Mouse (Mus musculus) ES-Bruce4 (cell line): ENCODE data around the gene Ndufb4. TPM values are rescaled to one million over a fixed set of nuclear protein-coding genes. Genes with fewer than 3 reads are reported as not detected.

ENCODE experiments used
- H3K27ac ChIP-seq: 2 replicates; pipeline ENCODE4 v1.5.1; 2012; ENCODE audit warnings: low read length, inconsistent platforms; ENCODE audit not compliant: insufficient read depth
- H3K27me3 ChIP-seq: 2 replicates; pipeline ENCODE4 v1.6.1; 2012; ENCODE audit warnings: mild to moderate bottlenecking, low read length, inconsistent platforms; ENCODE audit not compliant: control insufficient read depth, poor library complexity, insufficient read depth, severe bottlenecking
- H3K36me3 ChIP-seq: 2 replicates; pipeline ENCODE4 v1.6.1; 2012; ENCODE audit warnings: inconsistent platforms, mild to moderate bottlenecking, low read length, moderate library complexity; ENCODE audit not compliant: control insufficient read depth, poor library complexity, insufficient read depth, severe bottlenecking
- H3K4me1 ChIP-seq: one replicate; pipeline ENCODE4 v1.8.1; 2011; ENCODE audit warnings: low read length; ENCODE audit not compliant: control insufficient read depth, insufficient read depth
- H3K4me3 ChIP-seq: 2 replicates; pipeline ENCODE4 v1.5.1; 2011; ENCODE audit warnings: low read depth, mild to moderate bottlenecking, low read length
- H3K9ac ChIP-seq: 2 replicates; pipeline ENCODE4 v1.6.1; 2012; ENCODE audit warnings: low read depth, mild to moderate bottlenecking, inconsistent platforms; ENCODE audit not compliant: poor library complexity, severe bottlenecking
- H3K9me3 ChIP-seq: replicated peaks from 2 replicates; pipeline ENCODE4 v1.6.1; 2012; ENCODE audit warnings: mild to moderate bottlenecking, low read length, inconsistent platforms; ENCODE audit not compliant: control insufficient read depth, poor library complexity, insufficient read depth, severe bottlenecking
- CTCF ChIP-seq: IDR thresholded peaks from one replicate; pipeline ENCODE4 v1.8.1; 2011; ENCODE audit warnings: low read depth, low read length
- EP300 ChIP-seq: IDR thresholded peaks from 2 replicates; pipeline ENCODE4 v1.6.1; 2011; ENCODE audit warnings: low read depth, low read length; ENCODE audit not compliant: insufficient read depth
- POLR2A ChIP-seq: IDR thresholded peaks from one replicate; pipeline ENCODE4 v1.8.1; 2011; ENCODE audit warnings: low read length; ENCODE audit not compliant: insufficient read depth
- polyA plus RNA-seq: library from polyadenylated mRNA; stranded (reverse); fragments of >200 nt; gene quantifications from 2 replicates; pipeline ENCODE4 v1.2.4, GENCODE M21; 2011; ENCODE audit warnings: low read depth; ENCODE audit not compliant: missing spikeins, insufficient read depth, insufficient read length

The Ndufb4 gene
- polyA plus RNA-seq, 1 experiment = 93.9 TPM

DNA sequence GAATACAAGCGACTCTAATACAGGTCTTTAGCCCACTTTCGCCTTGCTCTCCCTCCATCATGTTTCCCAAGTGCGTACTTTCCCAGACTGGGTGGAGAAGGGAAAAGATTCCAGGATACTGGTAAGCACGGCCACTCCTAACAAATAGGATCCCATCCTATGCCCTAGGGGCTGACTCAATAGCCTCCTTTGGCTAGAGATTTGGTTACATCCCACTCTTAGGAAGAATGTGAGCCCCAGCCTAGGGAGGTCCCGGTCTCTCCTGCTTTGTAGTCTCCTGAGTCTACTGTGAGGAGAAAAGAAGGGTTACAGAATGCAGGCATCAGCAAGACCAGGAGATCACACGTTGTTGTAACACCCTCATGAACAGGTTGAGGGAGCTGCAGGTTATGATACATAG, 36.2 kb upstream of the Ndufb4 start:
- Histone ChIP-seq H3K9ac (no peak overlapping the region), H3K4me3 (no peak overlapping the region), H3K4me1 (peaks cover 4% of the 10 kb centered on the region), H3K36me3 (no peaks in the 10 kb centered on the region), H3K9me3 (no peaks in the 10 kb centered on the region), H3K27me3 (no peaks in the 10 kb centered on the region), H3K27ac (no peak overlapping the region)
- no peak for TF ChIP-seq CTCF
- TF ChIP-seq EP300 = no peak
- no peak for TF ChIP-seq POLR2A

DNA sequence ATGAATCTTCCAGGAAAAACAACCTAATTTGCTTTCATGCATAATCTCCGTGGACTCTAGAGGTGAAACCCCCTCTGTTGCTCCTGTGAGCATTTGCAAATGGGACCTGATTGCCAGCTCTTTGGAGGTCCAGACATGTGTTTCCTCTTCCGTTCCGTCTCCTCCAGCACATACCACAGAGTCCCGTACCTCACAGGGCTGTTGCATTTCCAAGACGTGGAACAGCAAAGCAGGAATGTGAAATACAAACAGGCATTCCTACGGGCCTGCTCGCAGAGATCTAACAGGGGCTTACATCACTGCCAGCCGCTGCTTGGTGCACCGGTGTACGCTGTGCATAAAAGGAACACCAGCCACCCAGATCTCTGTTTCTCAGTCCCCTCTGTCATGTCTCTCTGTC, 35.7 kb upstream of the Ndufb4 start:
- no peak overlapping the region for H3K9ac ChIP-seq
- no peak for TF ChIP-seq CTCF
- no peak for TF ChIP-seq EP300
- no peak for TF ChIP-seq POLR2A
- no peak overlapping the region for H3K4me3 ChIP-seq
- H3K36me3 ChIP-seq = no peaks in the 10 kb centered on the region
- H3K9me3 ChIP-seq = no peaks in the 10 kb centered on the region
- H3K4me1 ChIP-seq = peaks cover 4% of the 10 kb centered on the region
- H3K27me3 ChIP-seq = no peaks in the 10 kb centered on the region
- H3K27ac ChIP-seq = no peak overlapping the region

DNA sequence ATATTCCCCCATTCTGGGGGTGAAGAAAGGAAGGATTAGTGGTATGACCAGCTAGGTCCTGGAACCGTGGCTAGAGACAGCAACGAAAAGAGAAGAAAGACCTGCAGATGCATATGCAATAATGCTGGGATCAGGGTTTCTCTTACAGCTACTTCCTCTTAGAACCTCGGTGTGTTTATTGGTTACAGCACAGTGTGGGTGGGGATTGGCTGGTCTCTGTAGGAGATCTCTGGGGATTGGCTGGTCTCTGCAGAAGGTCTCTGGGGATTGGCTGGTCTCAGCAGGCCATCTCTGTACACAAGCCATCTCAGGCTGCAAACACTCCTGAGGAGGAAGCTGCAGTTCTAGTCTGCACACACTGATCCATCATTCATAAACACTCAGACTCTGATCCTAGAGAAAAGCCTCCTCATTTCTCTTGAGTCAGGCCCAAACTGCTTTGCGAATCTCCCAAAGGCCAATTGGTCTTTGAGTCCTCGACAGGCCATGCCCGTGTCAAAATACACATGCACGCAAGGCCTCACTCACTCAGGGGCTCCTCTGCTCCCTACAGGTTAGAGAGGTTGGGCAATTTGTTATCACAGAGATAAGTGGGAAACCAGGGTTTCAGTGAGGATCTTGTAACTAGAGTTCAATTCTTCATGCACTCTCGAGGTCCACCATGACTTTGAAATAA, 35.1 kb upstream of the Ndufb4 start:
- peaks cover 4% of the 10 kb centered on the region for H3K4me1 ChIP-seq
- no peak overlapping the region for H3K27ac ChIP-seq
- no peaks in the 10 kb centered on the region for H3K9me3 ChIP-seq
- no peak overlapping the region for H3K9ac ChIP-seq
- no peak overlapping the region for H3K4me3 ChIP-seq
- TF ChIP-seq POLR2A (no peak), CTCF (no peak), EP300 (no peak)
- no peaks in the 10 kb centered on the region for H3K27me3 ChIP-seq
- H3K36me3 ChIP-seq = no peaks in the 10 kb centered on the region

DNA sequence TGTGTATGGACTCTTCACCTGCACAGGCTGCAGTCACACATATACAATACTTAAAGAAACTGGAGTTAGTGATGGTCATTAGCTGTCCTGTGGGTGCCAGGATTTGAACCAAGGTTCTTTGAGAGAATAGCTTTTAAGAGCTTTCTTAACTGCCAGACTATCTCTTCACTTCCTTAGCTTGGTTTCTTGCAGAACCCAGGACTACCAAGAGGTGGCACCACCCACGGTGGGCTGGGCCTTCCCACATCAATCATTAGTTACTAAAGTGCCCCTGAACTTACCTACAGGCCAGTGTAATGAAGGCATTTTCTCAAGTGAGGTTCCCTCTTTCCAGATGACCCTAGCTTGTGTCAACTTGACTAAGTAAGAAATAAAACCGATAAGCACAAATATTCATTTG, 33.9 kb upstream of the Ndufb4 start:
- Histone ChIP-seq H3K9me3 (no peaks in the 10 kb centered on the region), H3K4me1 (peaks cover 4% of the 10 kb centered on the region), H3K9ac (no peak overlapping the region), H3K27me3 (no peaks in the 10 kb centered on the region), H3K36me3 (no peaks in the 10 kb centered on the region), H3K4me3 (no peak overlapping the region), H3K27ac (no peak overlapping the region)
- TF ChIP-seq CTCF (peak; percentile 57), POLR2A (no peak)

DNA sequence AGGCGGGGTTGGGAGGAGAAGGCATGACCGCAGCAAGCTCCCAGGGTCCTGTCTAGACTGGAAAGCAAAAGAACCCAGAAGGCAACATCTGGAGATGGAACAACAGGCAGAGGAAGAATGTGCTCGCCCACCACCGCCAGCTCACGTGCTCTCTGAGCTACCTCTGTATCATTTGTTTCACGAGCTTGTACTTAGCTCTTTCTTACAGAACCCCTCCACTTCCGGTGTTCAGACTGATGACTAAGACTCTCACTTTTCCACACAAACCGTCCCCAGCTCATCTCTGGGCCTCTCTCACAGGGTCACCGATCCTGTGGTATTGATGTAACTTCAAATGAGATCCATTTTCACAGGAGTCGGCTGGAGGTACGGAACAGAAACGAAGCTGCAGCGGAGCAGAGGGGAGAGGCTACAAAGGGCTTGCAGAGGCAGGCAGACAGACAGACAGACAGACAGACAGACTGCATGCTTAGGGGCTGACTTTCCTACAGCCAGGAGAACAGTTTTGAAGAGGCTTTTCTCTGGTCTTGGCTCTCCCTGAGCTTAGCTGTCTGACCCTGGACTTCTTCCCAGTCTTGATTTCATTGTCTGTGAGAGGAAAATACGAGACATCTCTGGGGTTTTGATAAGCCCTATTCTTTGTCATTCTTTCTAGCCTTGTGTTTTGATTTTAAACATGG, 33.2 kb upstream of the Ndufb4 start:
- H3K4me3 ChIP-seq = peak overlapping the region; percentile 2; the same call in 1 of the 2 replicates
- no peaks in the 10 kb centered on the region for H3K36me3 ChIP-seq
- no peaks in the 10 kb centered on the region for H3K27me3 ChIP-seq
- peaks cover 4% of the 10 kb centered on the region for H3K4me1 ChIP-seq
- no peaks in the 10 kb centered on the region for H3K9me3 ChIP-seq
- no peak overlapping the region for H3K27ac ChIP-seq
- H3K9ac ChIP-seq = no peak overlapping the region
- no peak for TF ChIP-seq CTCF
- no peak for TF ChIP-seq POLR2A
- TF ChIP-seq EP300 = no peak

DNA sequence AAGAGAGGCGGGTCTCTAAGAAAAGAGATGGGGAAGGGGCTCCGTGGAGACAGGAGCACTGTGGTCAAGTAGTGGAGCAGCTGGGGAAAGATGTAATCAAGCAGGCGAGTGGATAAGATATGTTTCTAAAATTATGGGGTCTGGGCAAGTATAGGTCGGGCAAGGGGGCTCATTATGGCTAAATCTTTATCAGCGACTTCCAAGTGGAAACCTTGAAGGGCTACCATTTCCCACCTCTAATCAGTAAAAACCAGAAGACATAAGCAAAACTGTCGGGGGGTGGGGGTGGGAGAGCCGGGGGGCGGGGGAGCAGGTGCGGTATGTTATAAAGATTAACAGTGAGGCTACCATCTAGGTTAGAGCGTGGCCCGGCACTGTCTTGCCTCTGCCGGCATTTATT, 32.6 kb upstream of the Ndufb4 start:
- no peak overlapping the region for H3K9ac ChIP-seq
- H3K27me3 ChIP-seq = no peaks in the 10 kb centered on the region
- no peak for TF ChIP-seq POLR2A
- TF ChIP-seq CTCF = no peak
- no peak for TF ChIP-seq EP300
- H3K36me3 ChIP-seq = no peaks in the 10 kb centered on the region
- peaks cover 4% of the 10 kb centered on the region for H3K4me1 ChIP-seq
- 0 out of 2 replicates have a peak overlapping the region, but pooled peaks have one; percentile 2 for H3K4me3 ChIP-seq
- no peaks in the 10 kb centered on the region for H3K9me3 ChIP-seq
- no peak overlapping the region for H3K27ac ChIP-seq
